Mouse (Mus musculus) spleen, adult 2 months (tissue): Measurements from ENCODE around the gene Srgap3. TPM values are rescaled to one million over a fixed set of nuclear protein-coding genes. Genes with fewer than 3 reads are reported as not detected.

Experiments
- DNase-seq, 2 experiments: peaks; one replicate each; pipeline versions ENCODE4 v3.0.0 to v3.0.0-alpha.2; 2012 to 2021; ENCODE audit warnings: low spot score in 2 of 2, low read depth in 1 of 2
- H3K27ac ChIP-seq: fragments of 200-500 bp; 2 replicates; pipeline ENCODE4 v1.5.1; 2012; ENCODE audit warnings: low read length, inconsistent platforms; ENCODE audit not compliant: insufficient read depth
- H3K27me3 ChIP-seq: fragments of 200-500 bp; 2 replicates; pipeline ENCODE4 v1.6.1; 2012; ENCODE audit warnings: mild to moderate bottlenecking, moderate library complexity, low read length, inconsistent platforms; ENCODE audit not compliant: control insufficient read depth, insufficient read depth
- H3K36me3 ChIP-seq: fragments of 200-500 bp; 2 replicates; pipeline ENCODE4 v1.6.1; 2012; ENCODE audit warnings: mild to moderate bottlenecking, low read length, inconsistent platforms; ENCODE audit not compliant: control insufficient read depth, insufficient read depth
- H3K4me1 ChIP-seq: fragments of 200-500 bp; 2 replicates; pipeline ENCODE4 v1.6.1; 2011; ENCODE audit warnings: inconsistent platforms; ENCODE audit not compliant: control insufficient read depth, insufficient read depth, insufficient read length
- H3K4me3 ChIP-seq: fragments of 200-500 bp; 2 replicates; pipeline ENCODE4 v1.5.1; 2011; ENCODE audit warnings: mild to moderate bottlenecking, inconsistent platforms; ENCODE audit not compliant: insufficient read depth, insufficient read length; ENCODE audit errors: extremely low read depth
- CTCF ChIP-seq: fragments of 200-500 bp; IDR thresholded peaks from 2 replicates; pipeline ENCODE4 v1.5.1; 2011; ENCODE audit warnings: mild to moderate bottlenecking, inconsistent platforms; ENCODE audit not compliant: insufficient read depth, insufficient read length, insufficient replicate concordance; ENCODE audit errors: extremely low read depth
- POLR2A ChIP-seq: fragments of 200-500 bp; IDR thresholded peaks from 2 replicates; pipeline ENCODE4 v1.6.1; 2011; ENCODE audit warnings: low read depth, low read length, inconsistent platforms
- WGBS: fragments of 180-500 bp; shearing (Covaris S2); methylation state at CpG from one replicate; pipeline ENCODE4 v1.1.7; 2018; 5-methylcytosine and 5-hydroxymethylcytosine counted together
- polyA plus RNA-seq: library from polyadenylated mRNA; depleted of rRNA; stranded (reverse); fragments of >200 nt; gene quantifications from 2 replicates; pipeline ENCODE4 v1.2.3, GENCODE M21; 2012

Gene Srgap3
- polyA plus RNA-seq, 1 experiment = 2.7 TPM

- no peaks in the 10 kb centered on the region for H3K36me3 ChIP-seq
Measured at GRCm38 (mm10) chr6:112835413-112835812, 111.7 kb downstream of the Srgap3 start.

GRCm38 (mm10) chr6:112834430-112834829, 112.6 kb downstream of the Srgap3 start:
- Histone ChIP-seq H3K27ac (no peak overlapping the region), H3K4me1 (no peaks in the 10 kb centered on the region), H3K4me3 (no peak overlapping the region), H3K27me3 (no peaks in the 10 kb centered on the region), H3K36me3 (no peaks in the 10 kb centered on the region)
- no peak for TF ChIP-seq POLR2A
- TF ChIP-seq CTCF = no peak
- no peak for DNase-seq
- 90% methylated on average over 5 of the region's 5 CpGs for WGBS

More at GRCm38 (mm10) chr6:112835413-112835812, 111.7 kb downstream of the Srgap3 start:
- Histone ChIP-seq H3K27ac (no peak overlapping the region), H3K4me3 (no peak overlapping the region), H3K27me3 (no peaks in the 10 kb centered on the region), H3K4me1 (no peaks in the 10 kb centered on the region)
- no peak for DNase-seq
- 48% methylated on average over 4 of the region's 4 CpGs for WGBS
- TF ChIP-seq CTCF = no peak
- TF ChIP-seq POLR2A = no peak

- Histone ChIP-seq H3K36me3 (no peaks in the 10 kb centered on the region), H3K27ac (no peak overlapping the region), H3K4me1 (no peaks in the 10 kb centered on the region), H3K4me3 (no peak overlapping the region), H3K27me3 (no peaks in the 10 kb centered on the region)
- WGBS = 45% methylated on average over 6 of the region's 6 CpGs
- TF ChIP-seq CTCF = no peak
- TF ChIP-seq POLR2A = no peak
- no peak for DNase-seq
Measured at GRCm38 (mm10) chr6:112833763-112834162, 113.3 kb downstream of the Srgap3 start.

GRCm38 (mm10) chr6:112829196-112829595, 117.9 kb downstream of the Srgap3 start:
- Histone ChIP-seq H3K4me1 (no peaks in the 10 kb centered on the region), H3K27me3 (no peaks in the 10 kb centered on the region), H3K27ac (no peak overlapping the region), H3K36me3 (no peaks in the 10 kb centered on the region), H3K4me3 (no peak overlapping the region)
- TF ChIP-seq POLR2A = no peak
- no peak for TF ChIP-seq CTCF
- DNase-seq = no peak
- WGBS = 85% methylated on average over 12 of the region's 12 CpGs

GRCm38 (mm10) chr6:112828420-112828819, 118.6 kb downstream of the Srgap3 start:
- H3K4me3 ChIP-seq = no peak overlapping the region
- 89% methylated on average over 5 of the region's 5 CpGs for WGBS

GRCm38 (mm10) chr6:112825657-112826056, 121.4 kb downstream of the Srgap3 start:
- no peak for DNase-seq
- H3K4me3 ChIP-seq = no peak overlapping the region
- no peaks in the 10 kb centered on the region for H3K27me3 ChIP-seq
- WGBS = 87% methylated on average over 6 of the region's 6 CpGs
- H3K27ac ChIP-seq = no peak overlapping the region
- no peaks in the 10 kb centered on the region for H3K4me1 ChIP-seq
- no peaks in the 10 kb centered on the region for H3K36me3 ChIP-seq
- TF ChIP-seq CTCF (no peak), POLR2A (no peak)

More at GRCm38 (mm10) chr6:112828420-112828819, 118.6 kb downstream of the Srgap3 start:
- DNase-seq = no peak
- Histone ChIP-seq H3K27me3 (no peaks in the 10 kb centered on the region), H3K4me1 (no peaks in the 10 kb centered on the region), H3K27ac (no peak overlapping the region), H3K36me3 (no peaks in the 10 kb centered on the region)
- no peak for TF ChIP-seq POLR2A
- no peak for TF ChIP-seq CTCF

- WGBS = 86% methylated on average over 6 of the region's 6 CpGs
- no peaks in the 10 kb centered on the region for H3K36me3 ChIP-seq
- no peak overlapping the region for H3K27ac ChIP-seq
- H3K27me3 ChIP-seq = no peaks in the 10 kb centered on the region
- no peaks in the 10 kb centered on the region for H3K4me1 ChIP-seq
- no peak for TF ChIP-seq POLR2A
- no peak for TF ChIP-seq CTCF
- DNase-seq = no peak
- no peak overlapping the region for H3K4me3 ChIP-seq
Measured at GRCm38 (mm10) chr6:112823096-112823495, 124.0 kb downstream of the Srgap3 start.
